Mouse (Mus musculus) embryonic facial prominence, embryonic 12.5 days (tissue): ENCODE measurements around the gene Terb1. TPM values are rescaled to one million over a fixed set of nuclear protein-coding genes. Genes with fewer than 3 reads are reported as not detected.

Source experiments
- ATAC-seq: fragments of 200-750 bp; cut with Nextera tagmentation; 2 replicates; pipeline ENCODE4 v1.8.0; 2017; ENCODE audit not compliant: insufficient number of reproducible peaks, insufficient read depth, low FRiP score, low TSS enrichment
- H3K27ac ChIP-seq: fragments of 300-500 bp; sonication (generic); 2 replicates; pipeline ENCODE4 v1.5.1; 2016; ENCODE audit warnings: mild to moderate bottlenecking
- H3K27me3 ChIP-seq: fragments of 300-500 bp; sonication (generic); 2 replicates; pipeline ENCODE4 v1.6.1; 2016; ENCODE audit warnings: mild to moderate bottlenecking, moderate library complexity
- H3K36me3 ChIP-seq: fragments of 300-500 bp; sonication (generic); 2 replicates; pipeline ENCODE4 v1.6.1; 2016; ENCODE audit warnings: mild to moderate bottlenecking
- H3K4me1 ChIP-seq: fragments of 300-500 bp; sonication (generic); 2 replicates; pipeline ENCODE4 v1.6.1; 2016
- H3K4me2 ChIP-seq: fragments of 300-500 bp; sonication (generic); replicated peaks from 2 replicates; pipeline ENCODE4 v1.6.1; 2016; ENCODE audit warnings: mild to moderate bottlenecking, moderate library complexity
- H3K4me3 ChIP-seq: fragments of 300-500 bp; sonication (generic); 2 replicates; pipeline ENCODE4 v1.5.1; 2016; ENCODE audit warnings: mild to moderate bottlenecking
- H3K9ac ChIP-seq: fragments of 300-500 bp; sonication (generic); 2 replicates; pipeline ENCODE4 v1.6.1; 2016; ENCODE audit warnings: mild to moderate bottlenecking, moderate library complexity
- H3K9me3 ChIP-seq: fragments of 300-500 bp; sonication (generic); 2 replicates; pipeline ENCODE4 v1.6.1; 2016; ENCODE audit warnings: mild to moderate bottlenecking, moderate library complexity
- WGBS: fragments of 180-500 bp; shearing (Covaris S2); methylation state at CpG from one replicate; pipeline ENCODE4 v1.1.7; 2016; 5-methylcytosine and 5-hydroxymethylcytosine counted together
- polyA plus RNA-seq: library from polyadenylated mRNA; unstranded; fragments of >200 nt; fragmentation: Nextera tagmentation; extraction: Ambion mirVana; gene quantifications from 2 replicates; pipeline ENCODE4 v1.2.1, GENCODE M21; 2016

Terb1 gene
- polyA plus RNA-seq, 1 experiment from 2014 or later: 0.24 TPM

DNA sequence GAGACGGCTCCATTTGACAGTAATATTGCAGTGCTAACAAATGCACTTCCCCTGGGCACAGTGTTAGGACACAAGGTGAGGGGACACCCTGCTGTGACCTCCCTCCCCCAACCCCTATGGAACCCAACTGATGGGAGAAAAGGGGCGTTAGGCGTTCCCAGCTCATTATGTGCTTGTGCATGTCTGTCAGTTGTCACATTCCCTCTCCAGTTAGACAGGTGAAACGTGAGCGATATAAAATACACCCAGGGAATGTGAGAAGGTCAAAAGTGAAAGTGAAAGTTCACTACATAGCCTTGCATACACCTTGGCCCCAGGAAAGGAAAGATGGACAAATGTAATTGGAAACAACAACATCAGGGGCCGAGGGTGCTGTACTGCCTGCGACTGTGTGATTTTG is 25.7 kb upstream of the Terb1 start:
- Histone ChIP-seq H3K9ac (no peak overlapping the region), H3K4me1 (peaks cover 21% of the 10 kb centered on the region), H3K4me2 (peak overlapping the region; percentile 63), H3K4me3 (no peak overlapping the region), H3K9me3 (no peaks in the 10 kb centered on the region), H3K27me3 (peaks cover 20% of the 10 kb centered on the region), H3K27ac (no peak overlapping the region), H3K36me3 (no peaks in the 10 kb centered on the region)
- no peak for ATAC-seq
- 35% methylated on average over 7 of the region's 7 CpGs for whole genome bisulfite sequencing

DNA sequence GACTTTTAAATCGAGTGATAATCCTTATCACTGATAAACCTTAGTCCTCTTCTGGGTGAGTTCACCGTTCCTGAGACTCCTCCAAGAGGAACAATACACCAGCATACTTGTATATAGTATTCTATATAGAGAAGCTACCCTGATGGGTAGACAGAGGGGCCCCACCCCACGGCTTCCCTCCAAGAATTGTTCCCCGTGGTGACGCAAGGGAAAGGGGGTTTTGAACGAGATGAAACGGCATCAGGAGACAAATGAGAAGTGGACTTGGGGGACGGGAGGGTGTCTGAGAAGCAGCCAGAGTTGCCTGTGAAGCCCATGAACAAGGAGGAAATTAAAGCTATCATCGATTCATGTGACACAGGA is 25.1 kb upstream of the Terb1 start:
- Histone ChIP-seq H3K4me2 (peak overlapping the region; percentile 63), H3K9me3 (no peaks in the 10 kb centered on the region), H3K4me1 (peaks cover 20% of the 10 kb centered on the region), H3K4me3 (peak overlapping the region; percentile 76), H3K27ac (no peak overlapping the region), H3K27me3 (peaks cover 14% of the 10 kb centered on the region), H3K36me3 (0 out of 2 replicates have a peak, but pooled peaks cover 6% of the 10 kb centered on the region), H3K9ac (peak overlapping the region; percentile 95; the same call in 1 of the 2 replicates)
- peak; percentile 32; the same call in 1 of the 2 replicates for ATAC-seq
- 10% methylated on average over 9 of the region's 9 CpGs for WGBS

DNA sequence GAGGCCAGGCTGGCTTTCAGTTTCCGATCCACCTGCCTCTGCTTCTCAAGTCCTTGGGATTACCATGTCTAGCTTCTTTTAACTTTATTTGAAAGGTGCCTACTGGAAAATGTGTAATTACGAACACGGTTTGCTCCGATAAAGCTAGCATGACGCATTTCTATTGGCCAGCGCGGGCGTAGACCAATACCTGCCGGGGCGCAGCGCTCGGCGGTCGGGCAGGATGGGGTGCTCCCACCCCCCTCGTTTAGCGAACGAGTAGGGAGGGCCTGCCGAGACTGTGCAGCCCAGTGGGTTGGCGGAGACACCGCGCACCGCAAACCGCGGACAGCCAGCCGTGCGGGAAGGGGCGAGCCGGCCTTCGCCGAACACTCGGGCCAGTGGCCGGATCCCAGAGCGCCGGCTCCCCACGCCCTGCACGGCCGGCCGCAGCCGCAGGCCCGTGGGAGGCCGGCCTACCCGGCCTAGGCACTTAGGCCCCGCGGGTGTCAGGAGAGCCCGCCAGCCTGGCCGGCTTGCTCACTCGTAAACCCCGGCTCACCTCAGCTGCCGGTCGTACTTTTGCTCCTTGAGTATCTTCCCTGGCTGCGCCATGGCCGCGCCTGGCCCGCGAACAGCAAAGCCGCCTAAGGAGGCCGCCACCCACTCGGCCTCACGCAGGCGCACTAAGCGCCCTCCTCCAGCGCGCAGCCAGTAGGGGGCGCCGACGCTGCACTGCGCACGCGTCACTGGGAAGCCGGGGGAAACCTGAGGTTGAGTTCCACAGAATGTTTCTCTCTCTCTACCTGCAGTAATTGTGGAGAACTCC is 24.5 kb upstream of the Terb1 start, which contains the start of the genes Nae1 and Car7:
TSS of gene Nae1 (minus strand) at position 667 of the 808 bp plus-strand sequence.
TSS of gene Car7 (plus strand) at position 719 of the 808 bp plus-strand sequence.
- Histone ChIP-seq H3K4me2 (peak within 1 kb of the TSS; percentile 63), H3K27me3 (peaks cover 8% of the 10 kb centered on the region), H3K36me3 (peaks cover 12% of the 10 kb centered on the region), H3K27ac (peak within 1 kb of the TSS; percentile 90), H3K9me3 (no peaks in the 10 kb centered on the region), H3K4me1 (peaks cover 20% of the 10 kb centered on the region), H3K4me3 (peak within 1 kb of the TSS; percentile 76), H3K9ac (peak within 1 kb of the TSS; percentile 95)
- WGBS: under 1% methylated on average over 68 of the region's 70 CpGs
- ATAC-seq: peak; percentile 92

DNA sequence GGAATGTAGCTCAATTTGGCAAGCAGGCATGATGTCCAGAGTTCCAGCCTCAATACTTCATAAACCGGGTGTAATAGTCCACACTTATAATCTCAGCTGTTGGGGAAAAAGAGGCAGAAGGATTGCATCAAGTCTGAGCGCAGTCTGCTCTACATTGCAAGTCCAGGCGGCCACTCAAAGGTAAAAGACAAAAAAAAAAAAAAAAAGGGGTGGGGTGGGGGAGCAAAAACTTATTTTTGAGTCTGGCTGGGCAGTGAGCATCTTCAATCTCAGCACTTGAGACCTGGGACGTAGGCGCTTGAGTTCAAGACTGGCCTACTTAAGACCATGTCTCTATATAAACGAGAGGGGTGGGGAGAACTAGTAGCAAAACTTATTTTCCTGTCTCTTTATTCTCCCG is 23.8 kb upstream of the Terb1 start:
- ATAC-seq: no peak

DNA sequence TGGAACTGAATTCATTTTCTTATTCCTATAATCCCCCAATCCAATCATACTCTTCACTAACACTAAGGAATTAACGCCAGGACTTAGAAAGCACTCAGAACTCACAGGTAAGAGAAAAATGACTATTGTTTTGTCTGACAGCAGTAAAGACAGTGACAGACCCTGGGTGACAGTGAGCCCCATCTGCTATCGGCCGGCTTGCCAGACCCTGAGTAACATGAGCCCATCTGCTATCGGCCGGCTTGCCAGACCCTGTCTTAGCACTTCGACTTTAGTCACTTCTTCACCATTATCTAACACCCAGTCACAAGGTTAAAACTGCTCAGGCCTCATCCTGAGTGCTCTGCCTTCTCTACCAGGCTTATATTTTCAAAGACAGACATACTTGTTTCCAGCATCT is 20.0 kb upstream of the Terb1 start:
- 94% methylated on average over 6 of the region's 6 CpGs for WGBS
- H3K27me3 ChIP-seq: no peaks in the 10 kb centered on the region
- ATAC-seq: no peak
- H3K9me3 ChIP-seq: no peaks in the 10 kb centered on the region
- H3K36me3 ChIP-seq: peaks cover 30% of the 10 kb centered on the region
- no peak overlapping the region for H3K4me2 ChIP-seq
- no peak overlapping the region for H3K4me3 ChIP-seq
- no peak overlapping the region for H3K9ac ChIP-seq
- peaks cover 12% of the 10 kb centered on the region for H3K4me1 ChIP-seq
- H3K27ac ChIP-seq: no peak overlapping the region

More for the DNA sequence above, 23.8 kb upstream of the Terb1 start:
- Histone ChIP-seq H3K9ac (peak overlapping the region; percentile 95), H3K27me3 (0 out of 2 replicates have a peak, but pooled peaks cover 2% of the 10 kb centered on the region), H3K4me1 (peaks cover 18% of the 10 kb centered on the region), H3K27ac (no peak overlapping the region), H3K9me3 (no peaks in the 10 kb centered on the region), H3K4me3 (peak overlapping the region; percentile 76), H3K36me3 (peaks cover 12% of the 10 kb centered on the region), H3K4me2 (peak overlapping the region; percentile 63)
- WGBS: 18% methylated on average over 7 of the region's 7 CpGs

DNA sequence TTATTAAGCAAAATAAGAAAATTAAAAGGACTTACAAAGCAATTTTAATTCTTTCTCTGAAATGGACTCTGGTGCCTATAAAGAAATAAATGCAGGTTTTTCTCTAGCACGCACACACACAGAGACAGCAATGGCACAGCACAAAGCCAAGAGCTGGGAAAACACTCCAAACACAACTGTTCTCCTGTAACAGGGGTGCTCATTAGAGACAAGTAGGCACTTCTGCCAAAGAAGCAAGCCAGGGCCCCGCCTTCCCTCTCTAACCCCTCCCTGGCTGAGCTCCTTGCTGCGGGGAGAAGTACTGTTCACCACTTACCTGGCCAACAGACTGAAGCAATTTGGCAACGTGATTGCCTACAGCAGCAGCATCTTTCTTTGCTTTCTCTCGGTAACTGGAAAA is 8.2 kb upstream of the Terb1 start:
- no peak for ATAC-seq
- 81% methylated on average over 5 of the region's 5 CpGs for WGBS
- H3K27ac ChIP-seq: no peak overlapping the region

DNA sequence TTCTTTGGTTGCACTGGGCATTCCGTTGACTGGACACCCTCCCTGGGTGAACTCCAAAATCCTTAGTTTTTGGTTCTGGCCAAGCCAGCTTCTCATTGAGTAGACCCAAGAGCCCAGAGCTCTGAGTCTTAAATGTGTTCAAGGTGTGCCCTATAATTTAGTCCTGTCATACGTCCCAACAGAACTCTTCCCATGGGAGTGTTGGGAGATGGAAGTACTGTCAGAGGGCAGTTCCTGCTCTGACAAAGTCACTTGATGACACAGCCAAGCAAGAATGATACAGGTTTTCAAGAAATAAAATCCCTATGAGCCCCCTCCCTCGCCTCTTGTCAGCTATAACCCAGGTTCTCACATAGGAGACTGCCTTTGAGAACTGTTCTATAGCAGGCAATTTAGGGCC is 424 bp upstream of the Terb1 start:
- Histone ChIP-seq H3K36me3 (peaks cover 22% of the 10 kb centered on the region), H3K27ac (no peak overlapping the region), H3K4me1 (peaks cover 4% of the 10 kb centered on the region; the same call in 1 of the 2 replicates), H3K4me2 (peak overlapping the region; percentile 100; the same call in 1 of the 2 replicates), H3K4me3 (no peak overlapping the region), H3K27me3 (no peaks in the 10 kb centered on the region), H3K9ac (no peak overlapping the region), H3K9me3 (no peaks in the 10 kb centered on the region)
- no peak for ATAC-seq
- 65% methylated on average over 3 of the region's 3 CpGs for WGBS

More for the DNA sequence above, 8.2 kb upstream of the Terb1 start:
- no peaks in the 10 kb centered on the region for H3K27me3 ChIP-seq
- H3K4me1 ChIP-seq: no peaks in the 10 kb centered on the region
- H3K9me3 ChIP-seq: no peaks in the 10 kb centered on the region
- H3K36me3 ChIP-seq: peaks cover 39% of the 10 kb centered on the region
- H3K4me2 ChIP-seq: no peak overlapping the region
- no peak overlapping the region for H3K4me3 ChIP-seq
- no peak overlapping the region for H3K9ac ChIP-seq

DNA sequence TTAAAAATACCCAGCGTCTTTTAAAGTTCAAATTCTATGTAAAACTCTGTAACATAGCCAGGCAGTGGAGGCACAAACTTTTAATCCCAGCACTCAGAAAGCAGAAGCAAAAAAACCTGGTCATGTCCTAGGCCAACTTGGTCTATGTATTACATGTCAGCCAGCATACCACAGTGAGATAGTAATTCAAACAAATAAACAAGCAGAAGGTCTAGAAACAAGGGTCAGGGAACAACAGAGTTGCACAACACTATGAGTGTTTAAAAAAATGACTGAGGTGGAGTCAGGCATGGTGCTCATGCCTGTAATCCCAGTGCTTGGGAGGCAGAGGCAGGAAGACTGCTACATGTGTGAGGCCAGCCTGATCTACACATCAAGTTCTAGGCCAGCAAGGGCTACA is 30.6 kb downstream of the Terb1 start:
- no peak for ATAC-seq
- WGBS: 69% methylated on average over 1 of the region's 1 CpGs
- Histone ChIP-seq H3K9me3 (no peaks in the 10 kb centered on the region), H3K27ac (no peak overlapping the region), H3K4me1 (no peaks in the 10 kb centered on the region), H3K4me3 (no peak overlapping the region), H3K9ac (no peak overlapping the region), H3K27me3 (no peaks in the 10 kb centered on the region), H3K36me3 (no peaks in the 10 kb centered on the region), H3K4me2 (no peak overlapping the region)

DNA sequence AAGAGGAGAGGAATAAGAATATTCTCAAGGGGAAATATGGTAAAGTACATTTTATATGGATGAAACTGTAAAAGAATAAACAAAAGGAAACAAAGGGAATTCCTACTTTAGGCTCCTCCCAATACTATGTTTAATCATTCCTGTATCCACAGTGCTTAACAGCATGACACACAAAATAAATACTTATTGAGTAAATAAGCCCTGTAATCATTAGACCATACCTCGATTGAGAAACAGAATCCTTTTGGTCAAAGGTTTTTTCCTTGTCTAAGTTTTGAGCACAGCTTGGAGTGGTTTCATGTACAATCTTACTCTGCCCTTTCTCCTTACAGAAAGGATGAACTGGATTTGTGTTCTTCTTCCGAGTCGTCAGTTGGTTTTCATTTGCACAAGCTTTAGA is 37.2 kb downstream of the Terb1 start:
- Histone ChIP-seq H3K27ac (no peak overlapping the region), H3K27me3 (no peaks in the 10 kb centered on the region), H3K9me3 (no peaks in the 10 kb centered on the region), H3K4me2 (no peak overlapping the region), H3K4me1 (no peaks in the 10 kb centered on the region), H3K9ac (no peak overlapping the region), H3K4me3 (no peak overlapping the region), H3K36me3 (no peaks in the 10 kb centered on the region)
- WGBS: 79% methylated on average over 3 of the region's 3 CpGs
- ATAC-seq: no peak

DNA sequence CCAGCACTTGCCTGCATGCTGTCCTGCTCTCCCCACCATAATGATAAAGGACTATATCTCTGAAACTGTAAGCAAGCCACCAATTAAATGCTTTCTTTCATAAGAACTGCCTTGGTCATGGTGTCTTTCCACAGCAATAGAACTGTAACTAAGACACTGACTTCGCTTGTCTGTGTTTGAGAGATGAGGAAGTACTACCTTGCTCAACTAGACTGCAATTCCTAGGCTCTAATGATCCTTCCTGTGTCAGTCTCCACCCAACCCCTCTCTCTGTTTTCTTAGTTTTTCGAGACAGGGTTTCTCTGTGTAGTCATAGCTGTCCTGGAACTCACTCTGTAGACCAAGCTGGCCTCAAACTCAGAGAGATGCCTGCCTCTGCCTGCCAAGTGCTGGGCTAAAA is 42.2 kb downstream of the Terb1 start:
- H3K27me3 ChIP-seq: no peaks in the 10 kb centered on the region
- no peaks in the 10 kb centered on the region for H3K9me3 ChIP-seq
- 71% methylated on average over 2 of the region's 2 CpGs for WGBS
- no peaks in the 10 kb centered on the region for H3K4me1 ChIP-seq
- no peaks in the 10 kb centered on the region for H3K36me3 ChIP-seq
- no peak for ATAC-seq
- H3K9ac ChIP-seq: no peak overlapping the region
- H3K27ac ChIP-seq: no peak overlapping the region
- no peak overlapping the region for H3K4me2 ChIP-seq
- H3K4me3 ChIP-seq: no peak overlapping the region

DNA sequence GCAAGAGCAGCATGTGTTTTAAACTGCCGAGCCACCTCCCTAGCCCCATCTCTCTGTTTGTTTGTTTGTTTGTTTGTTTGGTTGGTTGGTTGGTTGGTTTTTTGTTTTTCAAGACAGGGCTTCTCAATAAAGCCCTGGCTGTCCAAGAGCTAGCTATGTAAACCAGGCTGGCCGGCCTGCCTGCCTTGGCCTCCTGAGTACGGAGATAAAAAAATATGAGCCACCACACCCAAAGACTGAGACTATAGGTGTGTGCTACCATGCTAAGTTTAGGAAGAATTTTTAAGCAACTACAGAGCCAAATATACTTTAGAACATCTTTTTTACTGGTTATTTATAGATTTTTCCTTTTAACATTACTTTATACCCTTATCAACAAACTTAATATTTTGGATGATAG is 57.5 kb downstream of the Terb1 start:
- Histone ChIP-seq H3K4me1 (no peaks in the 10 kb centered on the region), H3K36me3 (no peaks in the 10 kb centered on the region), H3K4me3 (no peak overlapping the region), H3K27me3 (no peaks in the 10 kb centered on the region), H3K9me3 (no peaks in the 10 kb centered on the region), H3K9ac (no peak overlapping the region), H3K27ac (no peak overlapping the region), H3K4me2 (no peak overlapping the region)
- ATAC-seq: no peak
- 89% methylated on average over 3 of the region's 3 CpGs for WGBS

DNA sequence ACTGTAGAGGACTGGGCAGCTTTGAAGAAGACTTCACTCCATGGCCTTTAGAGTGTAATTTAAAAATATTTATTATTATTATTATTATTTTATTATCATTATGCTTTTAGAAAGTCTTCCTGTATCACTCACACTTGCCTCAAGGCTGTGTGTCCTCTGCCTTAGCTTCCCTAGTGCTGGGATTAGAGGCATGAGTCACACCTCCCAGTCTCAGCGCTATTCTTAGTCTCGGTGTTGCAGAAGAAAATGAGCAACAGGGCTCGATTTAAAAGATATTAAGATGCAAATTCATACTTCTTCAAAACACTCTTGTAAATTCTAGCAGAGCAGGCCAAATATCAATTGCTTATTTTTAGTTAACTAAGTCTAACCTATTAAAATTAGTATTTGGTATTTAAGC is 60.9 kb downstream of the Terb1 start:
- Histone ChIP-seq H3K36me3 (no peaks in the 10 kb centered on the region), H3K27me3 (no peaks in the 10 kb centered on the region), H3K4me3 (no peak overlapping the region), H3K9me3 (no peaks in the 10 kb centered on the region), H3K27ac (no peak overlapping the region), H3K4me2 (no peak overlapping the region), H3K9ac (no peak overlapping the region), H3K4me1 (no peaks in the 10 kb centered on the region)
- no peak for ATAC-seq
- 78% methylated on average over 3 of the region's 3 CpGs for WGBS
